Mouse (Mus musculus) T-helper 17 cell (primary cell): ENCODE measurements around the gene Kcnd3.

ENCODE experiments used
- in situ Hi-C, 2 experiments: fragments of 300-600 bp; cut with MboI, MseI; formaldehyde crosslinking; loops; 1 replicate in 1 of 2; 2 replicates in 1 of 2; pipeline ENCODE4 v1.15.1; 2025; ENCODE audit warnings: high pct_unique_total_duplicates in 2 of 2

Gene Kcnd3

DNA sequence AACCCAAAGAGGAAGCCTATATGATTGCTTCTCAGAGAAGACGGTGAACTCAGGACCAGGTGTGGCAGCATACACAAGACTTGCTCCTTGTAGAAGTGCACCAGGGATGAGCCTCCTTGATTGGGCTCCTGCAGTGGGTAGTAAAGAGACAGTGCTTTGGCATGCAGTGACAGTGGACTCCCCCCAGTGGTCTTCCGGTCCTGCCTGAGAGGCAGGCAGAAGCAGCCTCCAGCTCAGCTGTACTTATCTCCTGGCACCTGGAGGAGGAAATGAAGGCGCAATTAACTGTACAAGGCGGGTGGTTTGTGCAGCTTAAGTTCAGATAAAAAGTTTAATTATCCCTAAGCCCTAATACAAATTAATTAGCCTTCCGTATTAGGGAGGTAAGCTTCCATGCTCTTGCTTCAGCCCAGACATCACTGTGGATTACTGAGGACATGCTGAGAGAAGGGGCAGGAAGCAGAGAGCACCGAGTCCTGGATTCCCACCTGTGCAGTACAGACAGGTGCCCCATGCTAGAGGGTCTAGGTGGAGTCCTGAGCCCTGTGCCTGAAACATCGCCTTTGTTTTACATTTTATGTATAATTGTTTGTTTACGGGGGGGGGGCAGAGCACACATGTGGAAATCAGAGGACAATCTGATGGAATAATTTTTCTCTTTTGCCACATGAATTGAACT is 196.9 kb downstream of the Kcnd3 start:
- in situ Hi-C loops = no loop called here

DNA sequence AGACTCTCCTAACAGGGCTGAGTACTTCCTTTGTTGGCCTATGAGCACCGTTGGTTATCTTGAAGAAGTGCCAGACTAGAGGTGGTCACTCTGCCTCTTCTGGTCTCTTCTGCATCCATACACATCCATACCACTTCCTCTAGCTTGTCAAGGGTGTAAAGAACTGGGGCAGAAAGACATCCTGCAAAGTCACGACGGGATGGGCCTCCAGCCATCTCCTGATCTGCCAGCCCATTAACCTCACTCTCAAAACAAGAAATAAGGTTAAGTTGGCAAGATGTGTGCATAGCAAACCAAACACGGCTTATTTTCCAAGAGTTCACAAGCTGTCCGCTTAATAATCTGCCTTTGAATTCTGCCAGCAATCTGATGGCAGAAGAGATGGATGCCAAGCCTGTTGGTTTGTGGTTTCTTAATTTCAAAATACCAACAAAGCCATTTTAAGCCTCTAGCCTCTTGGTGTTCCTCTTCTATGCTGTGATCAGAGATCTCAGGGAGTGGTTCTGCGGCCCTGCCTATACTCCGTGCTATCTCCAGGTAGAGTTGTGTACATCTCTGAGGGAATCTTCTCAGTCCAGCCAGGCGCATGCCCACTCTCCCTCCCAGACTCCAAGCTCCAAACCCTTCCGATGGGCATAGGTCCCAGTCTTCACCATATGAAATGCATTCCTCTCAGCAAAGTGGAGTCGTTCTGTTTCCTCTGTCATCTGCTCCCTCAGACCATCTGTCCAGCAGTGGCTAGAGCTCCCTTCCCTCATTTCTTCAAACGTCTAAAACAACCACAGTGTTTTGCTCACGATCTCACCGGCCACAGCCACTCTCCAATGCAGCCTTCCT is 201.6 kb downstream of the Kcnd3 start:
- in situ Hi-C loops = loop anchor here in 1 of 2 experiments (25.0 kb wide), 1 partner anchor 784 kb away; no protein-coding TSS in a partner anchor

DNA sequence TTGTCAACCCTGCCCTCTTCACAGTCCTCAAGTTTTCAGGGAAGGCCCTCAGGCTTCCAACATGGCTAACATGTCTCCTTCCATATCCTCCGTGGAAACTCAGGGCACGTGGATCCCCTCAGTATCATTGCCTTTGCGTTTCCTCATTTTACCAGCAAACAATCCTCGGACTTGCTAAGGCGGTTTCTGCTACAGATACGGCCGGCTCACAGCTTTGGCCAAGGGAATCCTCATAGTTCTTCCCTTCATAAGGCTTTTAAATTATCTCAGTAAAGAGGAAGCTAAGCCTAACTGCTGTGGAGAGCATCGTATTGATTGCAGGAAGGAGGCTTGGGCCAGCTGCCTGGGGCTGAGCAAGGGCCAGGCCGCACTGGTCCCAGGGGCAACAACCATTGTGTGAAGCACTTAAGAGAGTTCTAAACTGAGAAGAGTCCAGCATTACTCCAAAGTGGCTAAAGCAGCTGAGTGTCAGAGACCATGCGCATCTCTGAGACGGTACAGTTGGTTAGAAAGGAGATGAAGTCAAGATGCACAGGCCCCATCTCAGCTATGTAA is 203.0 kb downstream of the Kcnd3 start:
- in situ Hi-C loops = loop anchor here in 1 of 2 experiments (25.0 kb wide), 1 partner anchor 782 kb away; no protein-coding TSS in a partner anchor

DNA sequence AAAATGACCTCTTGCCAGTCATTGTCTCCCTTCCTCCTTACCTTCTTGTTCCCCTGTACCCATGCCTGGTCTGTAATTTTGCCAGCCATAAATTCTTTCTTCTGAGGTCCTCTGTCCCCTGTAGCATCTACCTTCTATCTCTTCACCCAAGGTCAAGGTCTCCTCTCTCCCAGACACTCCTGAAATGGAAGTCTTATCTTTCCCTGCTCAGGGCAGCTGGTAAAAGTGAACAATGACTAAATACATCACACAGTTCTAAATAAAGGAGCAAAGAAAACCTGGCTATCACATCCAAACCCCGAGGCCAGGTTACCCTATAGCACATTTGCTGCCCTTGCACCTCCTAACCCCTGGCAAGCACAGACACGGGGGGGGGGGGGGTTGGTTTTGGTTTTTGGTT is 208.4 kb downstream of the Kcnd3 start:
- in situ Hi-C loops = loop anchor here (10.0 to 25.0 kb wide), 2 partner anchors 777 to 1906 kb away; no protein-coding TSS in a partner anchor

DNA sequence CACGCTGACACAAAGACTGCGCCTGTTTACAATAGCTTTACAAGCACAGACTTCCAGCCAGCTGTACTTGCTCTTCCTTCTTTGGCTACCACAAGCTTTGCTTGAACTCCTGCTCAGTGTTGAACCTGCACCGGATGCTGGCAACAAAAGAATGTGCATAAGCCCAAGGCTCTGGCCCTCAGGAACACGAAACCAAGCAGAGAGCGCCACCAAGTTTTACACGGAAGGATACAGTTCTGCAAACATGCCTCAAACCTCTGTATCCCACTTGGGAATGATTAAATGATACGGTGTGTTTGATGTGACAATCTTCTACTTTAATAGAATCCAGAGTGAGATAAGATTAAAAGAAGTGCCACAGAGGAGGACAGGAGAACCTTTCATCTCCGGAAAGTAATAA is 210.9 kb downstream of the Kcnd3 start:
- in situ Hi-C loops = loop anchor here (10.0 to 25.0 kb wide), 2 partner anchors 774 to 1908 kb away; no protein-coding TSS in a partner anchor

DNA sequence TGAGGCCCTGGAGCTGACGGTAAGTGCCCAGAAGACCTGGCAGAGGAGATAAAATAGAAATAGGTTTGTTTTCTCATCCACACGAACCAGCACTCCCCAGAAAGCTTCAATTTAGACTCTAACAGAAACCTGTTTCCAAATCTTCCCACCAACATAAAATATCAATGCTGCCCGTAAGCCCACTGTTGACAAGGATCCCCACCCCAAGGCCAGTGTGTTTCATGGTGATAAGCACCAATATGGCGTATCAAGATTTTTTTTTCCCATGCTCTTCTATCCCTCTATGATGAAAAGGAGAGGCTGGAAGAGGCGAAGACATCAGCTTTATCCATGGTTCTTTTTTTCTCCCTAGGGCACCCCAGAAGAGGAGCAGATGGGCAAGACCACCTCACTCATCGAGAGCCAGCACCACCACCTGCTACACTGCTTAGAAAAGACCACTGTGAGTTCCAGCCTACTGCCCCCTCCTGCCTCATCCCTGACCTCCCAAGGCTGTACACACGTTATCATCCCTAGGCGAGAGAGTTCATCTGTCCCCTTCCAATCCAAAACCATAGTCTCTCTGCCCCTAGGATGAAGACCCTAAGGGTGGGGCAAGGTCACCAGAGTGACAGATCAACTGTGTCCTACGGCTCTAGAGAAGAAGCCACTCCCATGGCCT is 213.1 kb downstream of the Kcnd3 start:
- in situ Hi-C loops = loop anchor here (10.0 to 25.0 kb wide), 2 partner anchors 772 to 1910 kb away; no protein-coding TSS in a partner anchor

DNA sequence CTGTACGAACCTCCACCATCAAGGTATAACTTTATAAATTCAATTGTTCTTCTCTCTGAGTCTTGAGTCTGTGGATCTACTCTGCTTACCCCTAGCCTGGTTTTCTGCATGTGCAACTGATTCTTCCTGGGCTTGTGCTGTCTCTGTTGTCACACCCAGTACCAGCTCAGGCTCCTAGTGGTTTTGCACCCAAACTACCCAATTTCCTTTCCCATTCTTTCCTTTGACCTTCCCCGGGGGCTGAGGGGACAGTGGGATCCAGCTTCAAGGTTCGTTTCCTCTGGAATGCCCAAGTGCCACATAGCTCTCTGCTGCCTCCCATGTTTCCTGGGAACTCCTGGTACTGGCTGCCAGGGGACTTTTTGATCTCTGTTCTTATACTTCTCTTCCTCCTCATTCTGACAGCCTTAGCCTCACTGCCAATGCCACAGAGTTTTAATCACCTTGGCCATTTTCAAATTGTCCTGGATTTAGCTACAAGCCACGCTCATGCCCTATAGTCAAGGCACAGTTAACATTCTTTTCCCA is 214.9 kb downstream of the Kcnd3 start:
- in situ Hi-C loops = loop anchor here (10.0 to 25.0 kb wide), 2 partner anchors 770 to 1912 kb away; no protein-coding TSS in a partner anchor

DNA sequence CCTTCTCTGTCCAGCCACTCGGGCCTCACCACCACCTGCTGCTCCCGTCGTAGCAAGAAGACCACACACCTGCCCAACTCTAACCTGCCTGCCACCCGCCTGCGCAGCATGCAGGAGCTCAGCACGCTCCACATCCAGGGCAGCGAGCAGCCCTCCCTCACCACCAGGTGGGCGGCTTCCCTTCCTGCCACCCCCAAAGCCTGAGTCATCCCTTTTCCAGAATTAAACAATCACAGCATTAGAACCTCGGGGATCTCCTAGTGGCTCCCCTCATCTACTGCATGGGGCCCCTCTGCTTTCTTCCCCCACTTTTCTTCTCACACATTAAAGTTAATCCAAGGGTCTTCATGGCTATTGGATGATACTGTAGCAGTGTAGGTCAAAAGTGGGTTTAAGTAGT is 216.0 kb downstream of the Kcnd3 start:
- in situ Hi-C loops = loop anchor here (10.0 to 25.0 kb wide), 2 partner anchors 769 to 1913 kb away; no protein-coding TSS in a partner anchor

DNA sequence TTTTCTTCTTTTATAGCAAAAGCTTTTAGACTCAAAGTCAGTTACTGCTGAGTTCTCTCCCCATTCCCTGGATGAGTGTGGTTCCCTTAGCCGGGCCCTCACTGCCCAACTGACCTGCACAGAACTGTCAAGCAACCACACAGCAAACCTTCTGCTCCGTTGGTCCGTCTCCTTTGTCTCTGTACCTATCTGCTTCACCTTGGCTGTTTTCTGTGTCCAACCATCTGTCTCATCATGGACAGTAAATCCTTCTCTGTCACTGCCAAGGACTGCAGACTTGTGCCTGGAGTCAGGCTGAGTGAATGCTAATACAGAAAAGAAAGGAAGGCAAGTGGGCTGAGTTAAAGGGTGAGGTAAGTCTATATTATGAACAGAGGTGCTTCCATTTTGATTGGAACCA is 217.6 kb downstream of the Kcnd3 start:
- in situ Hi-C loops = loop anchor here (10.0 to 25.0 kb wide), 2 partner anchors 768 to 1915 kb away; no protein-coding TSS in a partner anchor

DNA sequence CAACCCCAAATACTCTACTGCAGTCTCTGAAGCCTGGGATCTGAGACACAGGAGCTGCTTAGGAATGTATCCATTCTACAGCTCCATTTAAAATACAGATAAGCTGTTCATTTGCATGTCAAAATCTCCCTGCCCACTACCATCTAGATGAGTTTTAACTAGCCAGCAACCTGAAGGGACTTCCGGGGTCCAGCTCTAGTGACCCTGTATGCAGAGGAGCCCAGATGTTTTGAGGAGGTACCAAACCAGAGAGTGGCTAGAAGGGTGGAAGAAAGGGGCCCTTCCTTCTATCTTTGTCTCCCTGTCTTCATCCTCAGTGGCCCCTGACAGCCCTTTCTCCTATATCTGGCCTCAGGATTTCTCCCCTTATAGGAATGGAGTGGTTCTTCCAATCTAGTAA is 218.7 kb downstream of the Kcnd3 start:
- in situ Hi-C loops = loop anchor here in 1 of 2 experiments (25.0 kb wide), 1 partner anchor 766 kb away; no protein-coding TSS in a partner anchor

DNA sequence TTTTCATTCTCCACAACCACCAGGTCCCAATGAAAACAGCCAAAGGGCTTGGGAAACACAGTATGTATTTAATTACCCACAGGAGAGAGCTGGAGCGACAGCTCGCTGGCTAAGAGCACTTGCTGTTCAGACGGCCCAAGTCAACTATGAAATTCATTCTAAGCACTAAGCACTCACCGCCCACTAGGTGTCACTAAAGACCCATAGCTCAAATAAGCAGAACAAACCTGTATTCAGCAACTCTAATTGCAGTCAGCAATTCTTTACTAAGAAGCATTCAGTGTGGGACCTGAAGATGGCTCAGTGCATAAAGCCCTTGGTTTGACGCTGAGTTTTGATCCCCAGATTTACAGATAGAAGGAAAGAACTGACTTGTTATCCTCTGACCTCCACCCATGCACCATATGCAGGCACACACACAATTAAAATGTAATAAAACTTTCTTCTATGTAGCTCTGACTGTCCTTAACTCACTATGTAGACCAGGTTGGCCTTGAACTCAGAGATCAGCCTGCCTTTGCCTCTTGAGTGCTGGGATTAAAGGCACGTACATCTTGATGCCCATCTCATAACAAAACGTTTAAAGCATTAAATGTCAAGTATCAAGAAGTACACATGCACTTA is 222.6 kb downstream of the Kcnd3 start:
- in situ Hi-C loops = loop anchor here (5.0 to 25.0 kb wide), 2 partner anchors 763 to 773 kb away; no protein-coding TSS in a partner anchor

DNA sequence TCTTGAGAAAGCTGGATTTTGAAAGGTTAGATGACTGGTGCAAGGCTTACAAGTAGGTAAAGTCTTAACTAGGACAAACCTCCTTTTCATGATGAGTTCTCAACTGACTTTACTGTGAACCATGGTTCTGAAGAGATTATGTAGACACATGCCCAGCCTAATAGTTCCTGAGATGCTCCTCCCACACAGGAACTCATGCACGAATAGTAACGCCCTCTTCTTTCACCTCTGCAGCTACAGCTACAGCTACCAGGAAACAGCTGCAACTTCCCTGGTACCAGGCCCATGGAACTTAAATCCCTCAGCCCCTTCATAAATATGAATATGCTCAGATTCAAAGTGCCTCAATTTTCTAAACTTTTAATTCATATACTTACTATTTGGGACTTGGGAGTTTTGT is 223.8 kb downstream of the Kcnd3 start:
- in situ Hi-C loops = loop anchor here in 1 of 2 experiments (5.0 kb wide), 1 partner anchor 771 kb away; no protein-coding TSS in a partner anchor

DNA sequence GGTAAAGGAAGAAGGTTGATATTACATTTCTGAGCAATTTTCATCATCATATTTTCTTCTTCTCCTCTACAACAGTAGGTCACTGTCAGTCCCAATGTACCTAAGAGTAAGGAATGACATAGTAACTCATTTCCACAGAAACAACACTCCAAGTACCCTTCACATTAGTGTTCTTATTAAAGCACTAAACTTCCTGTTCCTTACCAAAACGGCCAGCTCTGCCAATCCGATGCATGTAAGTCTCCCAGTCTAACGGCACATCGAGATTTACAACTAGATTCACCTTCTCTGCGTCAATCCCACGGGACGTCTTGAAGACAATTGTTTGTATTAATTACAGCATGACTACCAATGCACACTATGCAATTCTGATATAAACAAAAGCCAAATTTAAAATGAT is 228.2 kb downstream of the Kcnd3 start:
- in situ Hi-C loops = loop anchor here (10.0 kb wide), 1 partner anchor 804 kb away; the partner anchor contains the start of gene Dennd2d (in 2 of the 2)

DNA sequence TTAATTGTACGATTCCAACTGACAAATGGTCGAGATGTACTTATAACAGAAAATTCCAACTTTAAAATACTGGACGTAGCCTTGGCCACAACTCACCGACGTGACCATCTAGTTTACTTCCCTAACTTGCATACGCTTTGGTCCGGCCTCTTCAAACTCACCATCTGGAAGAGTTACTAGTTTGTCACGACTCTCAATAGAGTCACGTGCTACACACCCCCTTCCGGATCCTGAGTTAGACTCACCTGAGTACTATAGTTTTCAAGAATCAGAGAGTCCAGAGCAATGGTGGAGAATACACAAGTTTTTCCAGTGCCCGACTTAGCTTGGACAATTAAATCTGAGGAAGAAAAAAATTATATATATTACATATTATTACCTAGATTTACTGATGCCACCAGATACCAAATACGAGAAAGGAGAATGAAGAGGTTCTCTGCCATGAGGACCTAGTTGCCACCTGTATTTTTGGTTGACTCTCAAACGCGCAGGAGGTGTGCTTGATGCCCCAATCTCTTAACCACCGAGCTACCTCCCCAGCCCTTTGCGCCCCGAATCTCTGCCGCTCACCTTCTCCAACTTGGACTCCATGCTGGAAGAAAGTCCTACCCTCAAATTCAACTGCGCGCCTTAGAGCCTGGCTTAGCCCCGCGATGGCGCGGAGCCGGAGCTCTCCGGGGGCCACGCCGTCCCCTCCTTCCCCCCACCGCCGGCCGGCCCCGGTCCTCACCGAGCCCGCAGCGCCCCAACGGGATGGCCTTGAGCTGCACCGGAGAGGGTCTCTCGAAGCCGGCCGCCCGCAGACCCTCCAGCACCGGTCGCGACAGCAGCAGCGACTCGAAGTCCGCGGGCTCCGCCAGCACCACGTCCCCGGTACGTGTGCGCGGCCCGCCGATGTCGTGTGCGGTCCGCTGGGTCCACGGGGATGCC is 234.5 kb downstream of the Kcnd3 start:
- in situ Hi-C loops = loop anchor here (5.0 to 10.0 kb wide), 5 partner anchors 36 to 798 kb away; partner anchors contain the start of genes Dennd2d (in 2 of the 2) and Wdr77 (in 1 of the 2)

DNA sequence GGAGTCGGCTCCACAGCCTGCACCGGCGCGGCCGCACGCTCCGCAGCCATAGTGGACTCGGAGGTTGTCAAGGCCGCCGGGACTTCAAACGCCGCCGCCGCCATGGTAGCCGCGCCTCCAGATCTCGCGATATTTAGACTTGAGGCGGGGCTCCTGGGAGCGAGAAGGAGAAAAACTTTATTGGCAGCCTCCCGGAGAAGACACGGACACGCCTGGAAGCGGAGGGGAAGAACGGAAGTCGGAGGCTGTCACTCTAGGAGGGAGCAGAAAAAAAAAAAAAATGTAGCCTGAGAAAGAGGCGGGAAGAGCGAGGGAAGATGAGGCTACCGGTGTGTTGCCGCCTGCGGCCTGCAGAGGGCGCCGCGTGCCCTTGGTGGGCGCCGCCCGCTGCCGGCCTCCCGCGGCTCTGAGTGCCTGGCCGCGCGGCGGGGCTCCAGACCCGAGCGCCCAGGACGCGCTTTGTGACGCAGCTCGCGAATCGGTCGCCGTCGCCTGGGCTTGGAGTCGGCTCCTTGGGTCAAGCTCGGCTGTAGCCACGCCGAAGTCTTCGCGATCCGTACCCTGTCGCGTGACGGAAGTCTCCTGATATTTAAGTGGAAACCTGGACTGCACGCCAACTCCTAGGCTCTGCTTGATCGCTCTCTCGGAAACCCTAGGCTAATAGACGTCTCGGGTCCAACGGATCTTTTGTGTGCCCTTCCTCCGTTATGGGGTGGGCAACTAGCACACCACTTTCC is 235.4 kb downstream of the Kcnd3 start, which contains the start of gene Ddx20:
Ddx20 (minus strand) TSS at position 251 of the 737 bp plus-strand sequence.
- in situ Hi-C loops = loop anchor here (5.0 to 10.0 kb wide), 5 partner anchors 35 to 797 kb away; partner anchors contain the start of genes Dennd2d (in 2 of the 2) and Wdr77 (in 1 of the 2)

DNA sequence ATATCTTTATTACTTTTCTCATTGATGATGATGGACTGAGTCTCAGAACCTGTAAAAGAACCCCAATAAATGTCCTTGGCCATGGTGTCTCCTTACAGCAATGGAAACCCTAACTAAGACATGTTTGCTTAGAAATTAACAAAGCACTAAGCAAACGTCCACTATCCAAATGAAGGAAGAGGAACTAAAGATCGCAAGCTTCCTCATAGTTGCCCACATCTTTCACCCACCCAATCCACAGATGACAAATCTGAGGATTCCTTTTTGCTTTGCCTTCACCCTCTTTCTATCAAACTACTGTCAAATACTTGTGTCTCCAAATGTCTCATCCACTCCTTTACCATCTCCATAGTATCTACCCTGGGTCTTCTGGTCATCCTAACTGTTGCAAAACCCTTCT is 236.4 kb downstream of the Kcnd3 start:
- in situ Hi-C loops = loop anchor here (5.0 to 10.0 kb wide), 5 partner anchors 34 to 796 kb away; partner anchors contain the start of genes Dennd2d (in 2 of the 2) and Wdr77 (in 1 of the 2)

DNA sequence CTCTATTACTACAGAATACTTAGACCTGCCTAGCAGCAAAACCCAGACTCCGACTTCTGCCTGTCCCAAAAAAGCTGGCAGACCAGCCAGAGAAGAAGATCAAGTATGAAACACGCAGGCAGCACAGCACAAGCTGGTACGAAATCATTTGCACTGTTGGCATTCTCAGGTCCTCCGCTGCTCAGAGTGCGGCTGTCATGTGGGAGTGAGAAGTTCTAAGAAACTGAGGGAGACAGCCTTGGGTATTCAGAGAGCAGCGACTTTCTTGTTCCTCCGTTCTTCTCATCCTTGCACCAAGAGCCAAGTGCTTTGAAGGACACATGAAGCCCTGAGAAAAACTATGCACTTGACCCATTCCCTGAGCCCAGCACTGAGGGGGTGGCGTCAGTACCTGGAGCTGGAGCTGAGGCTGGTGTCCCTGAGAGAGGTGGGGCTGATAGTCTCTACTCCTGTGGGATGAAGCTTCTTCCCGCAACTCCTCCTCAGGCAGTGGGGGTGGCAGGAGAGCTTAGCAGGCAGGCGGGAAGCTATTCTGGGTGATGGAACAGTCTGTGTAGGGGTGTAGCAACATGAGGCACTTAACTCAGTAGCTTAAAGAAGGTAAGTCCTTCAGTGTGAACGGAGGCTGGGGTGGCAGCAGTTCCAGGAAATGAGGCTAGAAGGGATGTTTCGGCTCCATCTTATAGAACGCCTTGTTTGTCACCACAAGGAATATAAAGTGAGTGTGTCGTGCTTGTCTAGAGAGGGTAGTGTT is 241.4 kb downstream of the Kcnd3 start:
- in situ Hi-C loops = no loop called here
